Mouse (Mus musculus) limb, embryonic 10.5 days (tissue): ENCODE data around the gene Akt1s1. TPM values are rescaled to one million over a fixed set of nuclear protein-coding genes. Genes with fewer than 3 reads are reported as not detected.
A peak's percentile ranks its signal among the peaks of the same experiment; 100 is the strongest.

ENCODE experiments used
- DNase-seq: peaks from one replicate; pipeline ENCODE4 v3.0.0-alpha.2; 2017; ENCODE audit warnings: low spot score
- H3K27ac ChIP-seq: fragments of 300-500 bp; sonication (generic); 2 replicates; pipeline ENCODE4 v1.5.1; 2016; ENCODE audit warnings: mild to moderate bottlenecking
- H3K27me3 ChIP-seq: fragments of 300-500 bp; sonication (generic); 2 replicates; pipeline ENCODE4 v1.6.1; 2016; ENCODE audit warnings: low read depth, mild to moderate bottlenecking; ENCODE audit not compliant: poor library complexity, severe bottlenecking
- H3K36me3 ChIP-seq: fragments of 300-500 bp; sonication (generic); 2 replicates; pipeline ENCODE4 v1.6.1; 2016; ENCODE audit warnings: mild to moderate bottlenecking, moderate library complexity
- H3K4me1 ChIP-seq: fragments of 300-500 bp; sonication (generic); 2 replicates; pipeline ENCODE4 v1.6.1; 2016
- H3K4me3 ChIP-seq: fragments of 300-500 bp; sonication (generic); 2 replicates; pipeline ENCODE4 v1.5.1; 2016; ENCODE audit warnings: mild to moderate bottlenecking, moderate library complexity
- H3K9me3 ChIP-seq: fragments of 300-500 bp; sonication (generic); replicated peaks from 2 replicates; pipeline ENCODE4 v1.6.1; 2016; ENCODE audit warnings: mild to moderate bottlenecking
- WGBS: fragments of 180-500 bp; shearing (Covaris S2); methylation state at CpG from one replicate; pipeline ENCODE4 v1.1.7; 2016; 5-methylcytosine and 5-hydroxymethylcytosine counted together
- polyA plus RNA-seq: library from polyadenylated mRNA; unstranded; fragments of >200 nt; fragmentation: Nextera tagmentation; extraction: Ambion mirVana; gene quantifications from 2 replicates; pipeline ENCODE4 v1.2.1, GENCODE M21; 2016

The Akt1s1 gene
- 96.4 and 99.6 TPM in 2 replicates for polyA plus RNA-seq

GRCm38 (mm10) chr7:44848561-44849415 is at the start of gene Akt1s1, which contains the start of gene Tbc1d17:
TSS of gene Akt1s1 (plus strand) at chr7:44848991.
TSS of gene Tbc1d17 (minus strand) at chr7:44849079.
- Histone ChIP-seq H3K27me3 (no peaks in the 10 kb centered on the region), H3K4me3 (peak within 1 kb of the TSS; percentile 79), H3K4me1 (peaks cover 39% of the 10 kb centered on the region), H3K36me3 (peaks cover 55% of the 10 kb centered on the region), H3K9me3 (no peaks in the 10 kb centered on the region), H3K27ac (peak within 1 kb of the TSS; percentile 95)
- WGBS, result under 1% methylated on average over 54 of the region's 54 CpGs
- DNase-seq, result peak; percentile 95

GRCm38 (mm10) chr7:44808927-44809326 is 39.9 kb upstream of the Akt1s1 start:
- H3K4me1 ChIP-seq, result no peaks in the 10 kb centered on the region
- H3K4me3 ChIP-seq, result no peak overlapping the region
- H3K27ac ChIP-seq, result no peak overlapping the region
- no peaks in the 10 kb centered on the region for H3K27me3 ChIP-seq
- DNase-seq, result no peak
- 83% methylated on average over 2 of the region's 2 CpGs for WGBS
- H3K36me3 ChIP-seq, result peaks cover 31% of the 10 kb centered on the region
- no peaks in the 10 kb centered on the region for H3K9me3 ChIP-seq

GRCm38 (mm10) chr7:44809466-44809865 is 39.3 kb upstream of the Akt1s1 start:
- Histone ChIP-seq H3K4me1 (peaks cover 1% of the 10 kb centered on the region), H3K9me3 (no peaks in the 10 kb centered on the region), H3K27ac (no peak overlapping the region), H3K36me3 (peaks cover 36% of the 10 kb centered on the region), H3K27me3 (no peaks in the 10 kb centered on the region), H3K4me3 (no peak overlapping the region)
- WGBS, result 88% methylated on average over 3 of the region's 3 CpGs
- no peak for DNase-seq

GRCm38 (mm10) chr7:44810365-44810764 is 38.4 kb upstream of the Akt1s1 start:
- DNase-seq, result no peak
- Histone ChIP-seq H3K27me3 (no peaks in the 10 kb centered on the region), H3K4me1 (peaks cover 10% of the 10 kb centered on the region), H3K36me3 (peaks cover 36% of the 10 kb centered on the region), H3K27ac (no peak overlapping the region), H3K9me3 (no peaks in the 10 kb centered on the region), H3K4me3 (no peak overlapping the region)
- WGBS, result 80% methylated on average over 4 of the region's 4 CpGs

- peaks cover 36% of the 10 kb centered on the region for H3K36me3 ChIP-seq
- no peak for DNase-seq
- H3K27me3 ChIP-seq, result no peaks in the 10 kb centered on the region
- H3K4me3 ChIP-seq, result no peak overlapping the region
- peaks cover 17% of the 10 kb centered on the region for H3K4me1 ChIP-seq
- no peaks in the 10 kb centered on the region for H3K9me3 ChIP-seq
- H3K27ac ChIP-seq, result no peak overlapping the region
- 87% methylated on average over 7 of the region's 7 CpGs for WGBS
Observed at GRCm38 (mm10) chr7:44810819-44811557, 37.8 kb upstream of the Akt1s1 start.

GRCm38 (mm10) chr7:44812651-44813325 is 36.0 kb upstream of the Akt1s1 start:
- peaks cover 36% of the 10 kb centered on the region for H3K36me3 ChIP-seq
- H3K27ac ChIP-seq, result no peak overlapping the region
- WGBS, result 91% methylated on average over 20 of the region's 20 CpGs
- no peak for DNase-seq
- H3K9me3 ChIP-seq, result no peaks in the 10 kb centered on the region
- peaks cover 24% of the 10 kb centered on the region for H3K4me1 ChIP-seq
- H3K4me3 ChIP-seq, result no peak overlapping the region
- no peaks in the 10 kb centered on the region for H3K27me3 ChIP-seq

- H3K27me3 ChIP-seq, result no peaks in the 10 kb centered on the region
- H3K27ac ChIP-seq, result no peak overlapping the region
- H3K36me3 ChIP-seq, result peaks cover 45% of the 10 kb centered on the region
- H3K4me3 ChIP-seq, result no peak overlapping the region
- WGBS, result 86% methylated on average over 3 of the region's 3 CpGs
- no peak for DNase-seq
- H3K4me1 ChIP-seq, result peaks cover 36% of the 10 kb centered on the region
- H3K9me3 ChIP-seq, result no peaks in the 10 kb centered on the region
Observed at GRCm38 (mm10) chr7:44813985-44814384, 34.8 kb upstream of the Akt1s1 start.

GRCm38 (mm10) chr7:44814423-44814822 is 34.4 kb upstream of the Akt1s1 start:
- H3K4me3 ChIP-seq, result peak overlapping the region; percentile 89; the same call in 1 of the 2 replicates
- peak overlapping the region; percentile 100; the same call in 1 of the 2 replicates for H3K27ac ChIP-seq
- H3K9me3 ChIP-seq, result no peaks in the 10 kb centered on the region
- H3K27me3 ChIP-seq, result no peaks in the 10 kb centered on the region
- peaks cover 49% of the 10 kb centered on the region for H3K36me3 ChIP-seq
- WGBS, result 78% methylated on average over 4 of the region's 4 CpGs
- peaks cover 40% of the 10 kb centered on the region for H3K4me1 ChIP-seq
- no peak for DNase-seq

GRCm38 (mm10) chr7:44814952-44815553 is 33.7 kb upstream of the Akt1s1 start:
- no peak for DNase-seq
- Histone ChIP-seq H3K36me3 (peaks cover 56% of the 10 kb centered on the region), H3K9me3 (no peaks in the 10 kb centered on the region), H3K27me3 (no peaks in the 10 kb centered on the region), H3K4me1 (peaks cover 46% of the 10 kb centered on the region), H3K4me3 (peak overlapping the region; percentile 89), H3K27ac (peak overlapping the region; percentile 100)
- WGBS, result 39% methylated on average over 14 of the region's 14 CpGs

- peaks cover 54% of the 10 kb centered on the region for H3K36me3 ChIP-seq
- H3K27me3 ChIP-seq, result no peaks in the 10 kb centered on the region
- peak; percentile 100 for DNase-seq
- WGBS, result under 1% methylated on average over 62 of the region's 62 CpGs
- peak within 1 kb of the TSS; percentile 89 for H3K4me3 ChIP-seq
- no peaks in the 10 kb centered on the region for H3K9me3 ChIP-seq
- H3K27ac ChIP-seq, result peak within 1 kb of the TSS; percentile 100
- peaks cover 47% of the 10 kb centered on the region for H3K4me1 ChIP-seq
Observed at GRCm38 (mm10) chr7:44815721-44816469, 32.9 kb upstream of the Akt1s1 start, which contains the start of the genes Nup62 and Il4i1. TSS of gene Nup62 (plus strand) at chr7:44816088. TSS of gene Il4i1 (plus strand) at chr7:44816387.

- Histone ChIP-seq H3K4me1 (peaks cover 47% of the 10 kb centered on the region), H3K36me3 (peaks cover 48% of the 10 kb centered on the region), H3K4me3 (peak within 1 kb of the TSS; percentile 89), H3K27me3 (no peaks in the 10 kb centered on the region), H3K27ac (peak within 1 kb of the TSS; percentile 100), H3K9me3 (no peaks in the 10 kb centered on the region)
- under 1% methylated on average over 57 of the region's 57 CpGs for WGBS
- peak; percentile 81 for DNase-seq
Observed at GRCm38 (mm10) chr7:44816470-44817021, 32.2 kb upstream of the Akt1s1 start, which contains the start of gene Atf5. TSS of gene Atf5 (minus strand) at chr7:44816658.
